Mouse (Mus musculus) layer of hippocampus, postnatal 10 days (tissue): ENCODE measurements around the gene Zpbp2. TPM values are rescaled to one million over a fixed set of nuclear protein-coding genes. Genes with fewer than 3 reads are reported as not detected.
A peak's percentile ranks its signal among the peaks of the same experiment; 100 is the strongest.

Source experiments
- DNase-seq, 2 experiments: peaks; one replicate each; pipeline ENCODE4 v3.0.0; 2021; ENCODE audit warnings: low spot score in 2 of 2
- long read RNA-seq: library from polyadenylated mRNA; stranded (forward); transcript quantifications from one replicate; pipeline ENCODE4 v2.0.0, GENCODE M21; 2023
- total RNA-seq, 2 experiments: library from RNA; stranded (reverse); gene quantifications; 2 replicates each; pipeline ENCODE4 v1.2.3; 2021

Zpbp2 gene
- not detected for total RNA-seq
- long read RNA-seq = 0 reads

DNA sequence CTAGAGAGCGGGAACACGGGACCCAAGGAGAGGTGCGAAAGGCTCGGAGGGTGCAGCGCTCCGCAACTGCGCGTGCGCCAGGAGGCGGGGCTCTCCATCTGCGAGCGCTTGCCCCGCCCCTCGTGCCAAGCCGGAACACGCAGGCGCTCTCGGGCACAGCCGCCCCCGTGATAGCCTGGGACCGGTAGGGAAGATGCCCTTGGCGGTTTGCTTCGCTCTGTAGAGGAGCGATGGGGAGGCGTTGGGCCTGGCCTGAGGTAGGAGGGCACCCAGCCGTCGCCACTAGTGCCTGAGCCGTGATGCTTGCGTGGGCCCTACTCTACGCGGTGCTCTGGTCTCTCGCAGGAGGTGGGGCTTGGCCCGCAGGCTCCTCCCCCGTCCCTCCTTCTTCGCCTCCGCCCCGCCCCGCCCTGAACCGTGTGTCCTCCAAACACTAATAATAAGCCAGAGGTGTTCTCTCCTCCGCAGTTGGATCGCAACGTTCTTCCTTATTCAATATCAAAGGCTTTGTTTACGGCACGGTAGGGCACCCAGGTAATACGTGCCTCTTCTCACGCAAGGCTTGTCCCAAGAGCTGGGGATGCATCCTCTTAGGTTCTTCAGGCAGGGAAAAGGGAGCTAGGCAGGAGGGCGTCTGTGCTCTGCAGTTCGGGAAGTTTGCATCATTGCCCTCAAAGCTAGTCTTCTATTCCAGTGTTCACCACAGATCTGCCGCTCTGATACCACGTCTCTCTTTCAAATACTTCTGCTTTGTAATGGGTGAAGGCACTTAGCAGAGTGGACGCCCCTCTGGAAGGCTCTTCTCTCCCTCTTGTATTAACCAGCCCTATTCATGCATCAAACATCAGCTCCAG is at the start of gene Zpbp2:
Gene Zpbp2, plus strand, starts transcription at position 123 of the 854 bp plus-strand sequence.
- peak; percentile 87 to 93 for DNase-seq

- no peak for DNase-seq
These were observed 46.0 kb upstream of the Zpbp2 start for GRCm38 (mm10) chr11:98504926-98505325.

GRCm38 (mm10) chr11:98509434-98509833 is 41.5 kb upstream of the Zpbp2 start:
- DNase-seq = peak; percentile 34 to 39

DNA sequence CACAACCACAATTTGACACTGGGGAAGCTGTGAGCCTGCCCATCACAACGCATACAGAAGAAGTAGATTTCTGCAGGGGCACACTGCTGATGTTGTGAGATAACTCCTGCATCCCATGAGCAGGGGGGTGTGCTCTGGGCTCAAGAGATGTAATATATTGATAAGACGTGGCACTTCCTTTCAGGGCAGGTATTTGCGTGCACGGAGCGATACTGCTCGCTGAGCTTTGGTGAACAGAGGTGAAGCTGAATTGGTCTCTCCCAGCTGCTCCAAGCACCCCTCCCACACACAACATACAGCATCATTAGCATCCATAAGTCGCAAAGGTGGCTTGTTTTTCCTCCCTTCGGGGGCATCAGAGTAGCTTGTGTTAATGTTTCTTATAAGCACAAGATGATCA is 40.8 kb upstream of the Zpbp2 start:
- no peak for DNase-seq

- DNase-seq = no peak
These were observed 38.0 kb upstream of the Zpbp2 start for GRCm38 (mm10) chr11:98512881-98513280.

GRCm38 (mm10) chr11:98513356-98513936 is 37.5 kb upstream of the Zpbp2 start:
- no peak for DNase-seq

GRCm38 (mm10) chr11:98520468-98520867 is 30.4 kb upstream of the Zpbp2 start:
- no peak for DNase-seq

GRCm38 (mm10) chr11:98525140-98525539 is 25.8 kb upstream of the Zpbp2 start:
- DNase-seq = no peak

DNA sequence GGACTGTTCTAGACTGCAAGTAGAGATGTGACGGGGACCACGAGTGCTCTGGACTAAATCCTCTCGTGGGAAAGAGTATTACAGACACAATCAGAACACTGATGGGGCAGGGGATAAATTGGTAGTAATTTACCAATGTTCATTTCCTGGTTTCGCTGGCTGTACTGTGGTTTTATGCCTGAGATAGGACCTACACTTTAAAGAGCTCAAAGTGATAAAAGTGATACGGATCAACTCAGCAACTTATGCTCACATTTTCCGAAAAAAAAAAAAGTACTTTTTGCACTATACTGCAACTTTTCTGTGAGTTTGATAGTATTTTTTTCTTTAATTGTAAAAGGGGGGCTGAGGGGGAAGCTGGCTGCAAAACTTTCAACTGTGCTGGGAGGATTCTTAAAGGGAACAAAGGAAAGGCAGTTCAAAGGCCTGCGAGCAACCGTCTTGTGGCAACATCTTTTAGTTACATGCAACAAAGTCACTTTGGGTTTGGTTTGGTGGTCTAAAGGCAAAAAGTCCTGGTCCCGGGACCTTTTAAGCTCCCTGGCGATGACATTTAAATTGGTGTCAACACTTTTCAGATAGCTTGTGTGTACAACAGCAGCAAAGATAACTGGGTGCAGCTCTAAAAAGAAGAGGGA is 24.0 kb upstream of the Zpbp2 start:
- no peak for DNase-seq

GRCm38 (mm10) chr11:98537480-98538034 is 13.3 kb upstream of the Zpbp2 start:
- no peak for DNase-seq

- DNase-seq = no peak
These were observed 10.6 kb upstream of the Zpbp2 start for GRCm38 (mm10) chr11:98540319-98540718.

- DNase-seq = no peak
These were observed 8.3 kb upstream of the Zpbp2 start for GRCm38 (mm10) chr11:98542553-98542952.

DNA sequence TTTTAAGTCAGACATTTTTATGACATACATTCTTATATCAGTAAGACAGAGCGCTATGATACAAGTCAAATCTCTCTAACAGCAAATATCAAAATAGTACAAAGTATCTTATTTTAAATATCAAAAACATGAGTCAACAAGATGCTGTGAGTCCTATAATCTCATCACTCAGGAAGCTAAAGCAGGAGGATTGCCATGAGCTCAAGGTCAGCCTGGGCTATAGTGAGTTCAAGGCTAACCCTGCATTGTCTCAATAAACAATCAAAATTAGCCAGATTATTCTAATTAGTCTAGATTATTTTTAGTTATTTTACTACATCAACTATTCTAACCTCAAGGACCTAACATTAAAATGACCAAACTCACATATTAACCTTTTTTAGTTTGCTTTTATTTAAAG is 7.5 kb upstream of the Zpbp2 start:
- no peak for DNase-seq

- DNase-seq = no peak
These were observed 5.8 kb upstream of the Zpbp2 start for GRCm38 (mm10) chr11:98544890-98545677.

GRCm38 (mm10) chr11:98545711-98546231 is 5.1 kb upstream of the Zpbp2 start, which contains the start of gene Ikzf3:
Gene Ikzf3 (minus strand): TSS chr11:98546031.
- DNase-seq = peak in 1 of 2 experiments; percentile 19

GRCm38 (mm10) chr11:98546529-98547307 is 4.2 kb upstream of the Zpbp2 start:
- no peak for DNase-seq

- no peak for DNase-seq
These were observed 3.6 kb upstream of the Zpbp2 start for GRCm38 (mm10) chr11:98547308-98547693.

DNA sequence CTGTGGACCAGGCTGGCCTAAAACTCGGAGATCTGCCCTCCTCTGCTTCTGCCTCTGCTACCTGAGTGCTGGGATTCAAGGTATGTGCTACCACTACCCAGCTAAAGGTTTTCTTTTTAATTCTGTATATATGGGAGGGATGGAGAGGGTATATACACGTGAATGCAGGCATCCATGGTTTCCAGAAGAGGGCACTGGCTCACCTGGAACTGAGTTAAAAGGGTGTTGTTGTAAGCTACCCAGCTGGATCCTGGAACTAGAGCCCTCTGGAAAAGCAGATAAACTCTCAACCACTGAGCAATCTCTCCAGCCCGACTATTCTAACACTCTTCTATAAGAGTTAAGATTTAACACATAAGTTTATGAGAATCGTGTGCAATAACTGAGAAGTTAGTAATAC is 1.5 kb upstream of the Zpbp2 start:
- DNase-seq = no peak

- no peak for DNase-seq
These were observed 454 bp upstream of the Zpbp2 start for GRCm38 (mm10) chr11:98550311-98550974.
